Mouse (Mus musculus) midbrain, embryonic 15.5 days (tissue): Measurements from ENCODE around the gene Cdk2ap2. TPM values are rescaled to one million over a fixed set of nuclear protein-coding genes. Genes with fewer than 3 reads are reported as not detected.
"Not testable (repeated sequence)": the region's sequence is repeated elsewhere in the genome, so short reads cannot be mapped to it uniquely, and the experiment has no call there.

Experiments
- ATAC-seq: fragments of 200-750 bp; cut with Nextera tagmentation; replicated peaks from 2 replicates; pipeline ENCODE4 v1.8.0; 2017; ENCODE audit warnings: moderate TSS enrichment
- H3K27ac ChIP-seq: fragments of 300-500 bp; sonication (generic); 2 replicates; pipeline ENCODE4 v1.5.1; 2015; ENCODE audit warnings: mild to moderate bottlenecking, inconsistent platforms
- H3K27me3 ChIP-seq: fragments of 300-500 bp; sonication (generic); replicated peaks from 2 replicates; pipeline ENCODE4 v1.6.1; 2015; ENCODE audit warnings: inconsistent platforms
- H3K36me3 ChIP-seq: fragments of 300-500 bp; sonication (generic); replicated peaks from 2 replicates; pipeline ENCODE4 v1.6.1; 2015; ENCODE audit warnings: inconsistent platforms
- H3K4me1 ChIP-seq: fragments of 300-500 bp; sonication (generic); 2 replicates; pipeline ENCODE4 v1.6.1; 2015; ENCODE audit warnings: inconsistent platforms
- H3K4me2 ChIP-seq: fragments of 300-500 bp; sonication (generic); 2 replicates; pipeline ENCODE4 v1.6.1; 2015; ENCODE audit warnings: inconsistent platforms, mild to moderate bottlenecking, moderate library complexity
- H3K4me3 ChIP-seq: fragments of 300-500 bp; sonication (generic); 2 replicates; pipeline ENCODE4 v1.5.1; 2015; ENCODE audit warnings: mild to moderate bottlenecking, inconsistent platforms
- H3K9ac ChIP-seq: fragments of 300-500 bp; sonication (generic); 2 replicates; pipeline ENCODE4 v1.6.1; 2015; ENCODE audit warnings: mild to moderate bottlenecking, inconsistent platforms
- H3K9me3 ChIP-seq: fragments of 300-500 bp; sonication (generic); 2 replicates; pipeline ENCODE4 v1.6.1; 2016; ENCODE audit warnings: inconsistent platforms
- WGBS: fragments of 180-500 bp; shearing (Covaris S2); methylation state at CpG from one replicate; pipeline ENCODE4 v1.1.7; 2015; ENCODE audit warnings: mixed read lengths; 5-methylcytosine and 5-hydroxymethylcytosine counted together
- polyA plus RNA-seq: library from polyadenylated mRNA; unstranded; fragments of >200 nt; fragmentation: Nextera tagmentation; extraction: Ambion mirVana; gene quantifications from 2 replicates; pipeline ENCODE4 v1.2.1, GENCODE M21; 2015

Gene Cdk2ap2
- polyA plus RNA-seq, 1 experiment from 2014 or later = 92.3 TPM

DNA sequence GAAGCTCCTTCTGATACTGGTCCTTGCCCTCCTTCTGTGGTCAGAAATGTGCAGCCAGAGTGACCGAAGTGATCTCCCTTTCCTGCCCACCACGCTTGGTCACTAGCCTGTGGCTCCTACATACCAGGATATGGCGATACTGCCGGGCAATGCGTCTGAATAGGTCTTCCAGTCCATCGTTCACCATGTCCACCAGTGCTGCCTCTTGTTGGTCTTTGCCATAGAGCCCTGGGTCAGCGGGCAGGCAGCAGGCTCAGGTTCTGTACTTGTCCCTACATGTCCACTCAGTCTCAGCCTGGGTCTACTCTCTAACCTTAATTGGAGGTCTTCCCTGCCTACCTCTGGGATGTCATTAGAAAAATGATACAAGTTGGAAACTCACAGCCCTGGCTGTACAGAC lies 39.0 kb upstream of the Cdk2ap2 start:
- Histone ChIP-seq H3K27me3 (no peaks in the 10 kb centered on the region), H3K9me3 (no peaks in the 10 kb centered on the region), H3K4me1 (no peaks in the 10 kb centered on the region), H3K36me3 (no peaks in the 10 kb centered on the region), H3K9ac (no peak overlapping the region), H3K27ac (no peak overlapping the region), H3K4me2 (no peak overlapping the region), H3K4me3 (no peak overlapping the region)
- WGBS = 96% methylated on average over 7 of the region's 7 CpGs
- ATAC-seq = no peak

DNA sequence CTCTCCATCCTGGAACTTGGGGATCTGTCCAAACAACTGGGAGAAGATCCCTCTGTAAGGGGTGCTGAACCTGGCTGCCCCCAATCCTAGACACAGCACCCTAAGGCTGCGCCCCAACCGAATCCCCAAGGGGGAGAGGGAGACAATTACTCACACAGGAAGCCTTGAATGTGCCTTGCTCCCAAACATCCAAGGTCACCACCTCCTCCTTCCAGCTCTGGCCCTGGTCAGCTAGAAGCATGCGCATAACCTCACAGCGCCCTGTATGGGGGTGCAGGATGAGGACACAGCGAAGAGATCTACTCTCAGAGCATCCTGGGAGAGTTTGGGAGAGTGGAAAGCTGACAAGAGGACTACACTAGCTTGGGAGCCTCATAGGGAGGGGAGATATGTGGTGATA lies 38.4 kb upstream of the Cdk2ap2 start:
- 87% methylated on average over 5 of the region's 5 CpGs for WGBS
- H3K4me1 ChIP-seq = no peaks in the 10 kb centered on the region
- no peak overlapping the region for H3K4me3 ChIP-seq
- no peaks in the 10 kb centered on the region for H3K36me3 ChIP-seq
- no peak overlapping the region for H3K27ac ChIP-seq
- ATAC-seq = no peak
- H3K9me3 ChIP-seq = no peaks in the 10 kb centered on the region
- H3K4me2 ChIP-seq = no peak overlapping the region
- H3K9ac ChIP-seq = no peak overlapping the region
- no peaks in the 10 kb centered on the region for H3K27me3 ChIP-seq

DNA sequence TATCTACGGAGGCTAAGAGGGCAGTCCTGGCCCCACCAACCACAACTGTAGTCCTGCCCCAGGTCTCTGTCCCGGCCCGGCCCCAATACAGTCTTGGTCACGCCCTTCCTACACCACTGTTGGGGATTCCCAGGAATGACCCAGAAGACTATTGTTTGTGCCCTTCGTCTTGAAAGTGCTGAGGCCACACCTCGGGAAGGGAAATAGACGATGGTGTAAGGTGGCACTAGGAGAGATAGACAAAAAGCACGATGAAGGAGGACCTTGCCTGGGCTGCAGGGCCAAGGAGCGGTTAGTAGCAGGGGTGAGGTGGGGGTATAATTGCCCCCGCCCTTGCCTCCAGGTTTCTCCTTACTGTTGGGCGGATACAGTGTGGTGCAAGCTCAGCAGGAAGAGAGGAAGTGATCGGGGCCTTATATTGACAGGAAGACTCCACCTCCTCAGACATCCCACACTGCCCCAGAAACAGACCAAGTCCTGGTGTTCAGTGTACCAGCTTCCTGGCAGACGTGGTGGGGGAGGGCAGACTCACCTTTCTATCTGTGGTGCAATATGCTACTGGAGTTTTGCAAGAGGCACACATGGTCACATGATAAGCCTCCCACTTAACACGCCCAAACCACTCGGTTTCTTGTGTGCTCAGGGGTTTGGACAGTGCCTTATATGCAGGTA lies 37.8 kb upstream of the Cdk2ap2 start, which contains the start of gene Gstp3:
TSS of gene Gstp3 (minus strand) at position 501 of the 672 bp plus-strand sequence.
- no peak within 1 kb of the TSS for H3K9ac ChIP-seq
- H3K4me2 ChIP-seq = no peak within 1 kb of the TSS
- 90% methylated on average over 15 of the region's 15 CpGs for WGBS
- no peaks in the 10 kb centered on the region for H3K27me3 ChIP-seq
- no peak within 1 kb of the TSS for H3K4me3 ChIP-seq
- no peak within 1 kb of the TSS for H3K27ac ChIP-seq
- H3K9me3 ChIP-seq = no peaks in the 10 kb centered on the region
- no peaks in the 10 kb centered on the region for H3K36me3 ChIP-seq
- no peaks in the 10 kb centered on the region for H3K4me1 ChIP-seq
- ATAC-seq = no peak

DNA sequence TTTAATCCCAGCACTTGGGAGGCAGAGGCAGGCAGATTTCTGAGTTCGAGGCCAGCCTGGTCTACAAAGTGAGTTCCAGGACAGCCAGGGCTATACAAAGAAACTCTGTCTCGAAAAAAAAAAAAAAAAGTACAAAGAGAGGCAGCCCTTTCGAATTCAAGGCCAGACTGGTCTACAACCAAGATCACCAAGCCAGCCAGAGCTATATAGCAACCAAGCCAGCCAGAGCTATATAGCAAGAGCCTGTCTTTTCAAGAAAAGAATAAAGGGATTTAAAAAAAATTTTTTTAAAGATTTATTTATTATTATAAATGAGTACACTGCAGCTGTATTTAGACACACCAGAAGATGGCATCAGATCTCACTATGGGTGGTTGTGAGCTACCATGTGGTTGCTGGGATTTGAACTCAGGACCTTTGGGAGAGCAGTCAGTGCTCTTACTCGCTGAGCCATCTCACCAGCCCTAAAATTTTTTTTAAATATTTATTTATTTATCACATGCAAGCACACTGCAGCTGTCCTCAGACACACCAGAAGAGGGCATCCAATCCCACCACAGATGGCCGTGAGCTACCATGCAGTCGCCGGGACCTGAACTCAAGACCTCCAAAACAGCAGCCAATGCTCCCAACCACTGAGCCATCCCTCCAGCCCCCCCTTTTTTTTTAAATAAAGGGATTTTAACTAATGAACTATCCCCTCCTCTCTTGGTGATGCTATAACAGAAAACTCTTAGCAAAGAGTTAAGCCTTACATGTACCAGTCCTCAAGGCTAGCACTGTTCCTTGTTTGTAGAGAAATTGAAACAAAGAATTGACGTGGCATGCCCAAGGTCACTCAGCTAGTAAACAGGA lies 36.7 kb upstream of the Cdk2ap2 start:
- not testable (repeated sequence) for H3K4me3 ChIP-seq, H3K36me3 ChIP-seq, ATAC-seq, H3K4me1 ChIP-seq, H3K9me3 ChIP-seq, H3K27me3 ChIP-seq, H3K27ac ChIP-seq, H3K9ac ChIP-seq, H3K4me2 ChIP-seq
- 89% methylated on average over 8 of the region's 8 CpGs for WGBS

DNA sequence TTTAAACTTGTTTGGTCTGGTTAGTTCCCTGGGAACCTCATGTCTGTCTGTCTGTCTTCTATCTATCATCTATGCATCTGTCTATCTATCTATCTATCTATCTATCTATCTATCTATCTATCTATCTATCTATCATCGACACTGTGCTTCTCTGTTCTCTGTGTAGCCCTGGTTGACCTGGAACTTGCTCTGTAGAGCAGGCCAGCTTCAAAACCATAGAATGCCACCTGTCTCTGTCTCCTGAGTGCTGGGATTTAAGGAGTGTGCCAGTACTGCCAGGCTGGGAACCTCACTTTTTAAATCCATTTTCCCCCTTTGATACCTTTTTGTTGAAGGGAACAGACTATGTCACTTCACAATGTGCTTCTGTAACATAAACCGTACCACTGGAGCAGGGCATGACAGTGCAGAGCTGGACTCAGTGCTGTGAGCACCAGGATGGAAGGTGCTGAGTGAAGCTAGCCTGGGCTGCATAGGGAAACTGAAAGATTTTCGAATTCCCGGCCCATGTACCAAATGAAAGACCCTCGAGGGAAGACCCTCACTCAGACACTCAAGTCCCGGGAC lies 36.0 kb upstream of the Cdk2ap2 start:
- Histone ChIP-seq H3K9ac (no peak overlapping the region), H3K27me3 (no peaks in the 10 kb centered on the region), H3K27ac (no peak overlapping the region), H3K4me2 (no peak overlapping the region), H3K4me3 (no peak overlapping the region), H3K4me1 (no peaks in the 10 kb centered on the region), H3K36me3 (no peaks in the 10 kb centered on the region), H3K9me3 (no peaks in the 10 kb centered on the region)
- ATAC-seq = no peak
- 95% methylated on average over 6 of the region's 6 CpGs for WGBS

DNA sequence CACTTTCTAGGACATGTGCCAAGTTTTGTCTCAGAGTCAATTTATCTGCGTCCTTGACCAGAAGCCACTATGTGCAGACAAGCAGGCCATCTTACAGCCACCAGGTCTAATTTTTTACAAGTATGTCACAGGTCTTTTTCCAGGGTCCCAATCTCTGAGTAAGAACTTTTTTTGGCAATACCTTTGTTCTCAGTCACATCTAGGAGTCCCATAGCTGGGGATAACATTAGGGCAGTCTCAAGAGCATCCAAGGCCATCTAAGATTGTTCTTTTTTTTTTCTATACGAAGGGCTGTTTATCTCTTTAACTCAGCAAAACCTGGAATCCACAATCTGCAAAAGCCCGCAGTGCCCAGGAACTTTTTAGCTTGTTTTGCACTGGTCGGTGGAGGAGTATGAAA lies 33.6 kb upstream of the Cdk2ap2 start:
- not testable (repeated sequence) for H3K27ac ChIP-seq, H3K9ac ChIP-seq, ATAC-seq, H3K27me3 ChIP-seq, H3K4me2 ChIP-seq, H3K4me3 ChIP-seq, H3K9me3 ChIP-seq, H3K4me1 ChIP-seq, H3K36me3 ChIP-seq
- 82% methylated on average over 4 of the region's 4 CpGs for WGBS

DNA sequence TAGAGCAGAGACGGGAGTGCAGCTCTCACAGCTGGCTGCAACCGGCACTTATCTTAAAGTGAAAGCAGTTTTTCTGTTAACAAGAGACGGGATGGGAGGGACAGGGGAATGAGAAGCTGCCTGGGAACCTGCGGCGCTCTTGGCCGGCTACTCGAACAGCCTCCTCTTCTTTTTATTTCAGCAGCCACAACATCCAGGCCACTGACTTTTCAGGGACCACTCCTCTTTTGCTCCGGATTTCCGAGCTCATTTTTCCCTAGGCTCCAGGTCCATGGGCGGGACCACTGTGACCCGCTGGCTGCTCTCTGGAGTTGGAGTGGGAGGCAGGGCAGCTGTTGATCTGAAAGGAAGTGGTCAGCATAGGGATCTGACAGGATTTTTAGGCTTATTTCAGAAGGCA lies 32.5 kb upstream of the Cdk2ap2 start:
- WGBS = 52% methylated on average over 6 of the region's 11 CpGs
- ATAC-seq, H3K36me3 ChIP-seq, H3K27me3 ChIP-seq, H3K4me2 ChIP-seq, H3K9me3 ChIP-seq, H3K4me1 ChIP-seq, H3K9ac ChIP-seq, H3K27ac ChIP-seq, H3K4me3 ChIP-seq: not testable (repeated sequence)

DNA sequence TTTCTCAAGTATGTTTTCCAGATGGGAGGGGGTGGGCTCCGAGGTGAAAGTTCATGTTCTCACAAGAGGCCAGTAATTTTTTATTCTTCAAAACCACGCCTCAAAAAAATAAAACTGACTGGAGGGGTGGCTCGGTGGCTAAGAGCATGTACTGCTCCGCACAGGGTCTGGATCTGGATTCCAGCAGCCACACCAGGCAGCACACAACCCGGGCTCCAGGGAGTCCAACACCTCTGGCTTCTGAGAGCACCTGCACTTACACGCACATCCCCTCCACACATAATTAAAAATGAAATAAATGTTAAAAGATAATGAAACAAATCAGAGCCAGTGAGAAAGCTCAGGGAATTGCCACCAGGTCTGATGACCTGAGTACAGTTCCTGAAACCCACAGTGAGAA lies 30.7 kb upstream of the Cdk2ap2 start:
- H3K27me3 ChIP-seq = no peaks in the 10 kb centered on the region
- H3K36me3 ChIP-seq = no peaks in the 10 kb centered on the region
- no peaks in the 10 kb centered on the region for H3K4me1 ChIP-seq
- ATAC-seq = no peak
- H3K27ac ChIP-seq = no peak overlapping the region
- H3K4me3 ChIP-seq = no peak overlapping the region
- 90% methylated on average over 6 of the region's 6 CpGs for WGBS
- no peak overlapping the region for H3K4me2 ChIP-seq
- H3K9me3 ChIP-seq = no peaks in the 10 kb centered on the region
- H3K9ac ChIP-seq = no peak overlapping the region

DNA sequence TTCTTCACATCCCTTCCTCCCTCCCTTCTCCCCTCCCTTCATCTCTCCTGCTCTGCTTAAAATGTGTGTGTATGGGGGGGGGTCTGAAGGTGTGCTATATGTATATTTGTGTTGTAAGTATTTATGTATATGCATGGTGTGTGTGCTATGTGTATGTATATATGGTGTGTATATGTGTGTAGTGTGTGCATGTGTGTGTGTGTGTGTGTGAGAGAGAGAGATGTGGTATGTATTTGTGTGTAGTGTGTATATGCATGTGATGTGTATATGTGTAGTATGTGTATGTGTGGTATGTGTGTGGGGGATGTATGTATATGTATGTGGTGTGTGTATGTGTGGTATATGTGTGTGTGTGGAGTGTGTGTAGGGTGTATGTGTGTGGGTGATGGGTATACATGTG lies 30.1 kb upstream of the Cdk2ap2 start:
- H3K9ac ChIP-seq = no peak overlapping the region
- H3K4me2 ChIP-seq = no peak overlapping the region
- H3K27ac ChIP-seq = no peak overlapping the region
- ATAC-seq = no peak
- no peak overlapping the region for H3K4me3 ChIP-seq
- H3K4me1 ChIP-seq = no peaks in the 10 kb centered on the region
- H3K36me3 ChIP-seq = no peaks in the 10 kb centered on the region
- H3K27me3 ChIP-seq = no peaks in the 10 kb centered on the region
- no peaks in the 10 kb centered on the region for H3K9me3 ChIP-seq

DNA sequence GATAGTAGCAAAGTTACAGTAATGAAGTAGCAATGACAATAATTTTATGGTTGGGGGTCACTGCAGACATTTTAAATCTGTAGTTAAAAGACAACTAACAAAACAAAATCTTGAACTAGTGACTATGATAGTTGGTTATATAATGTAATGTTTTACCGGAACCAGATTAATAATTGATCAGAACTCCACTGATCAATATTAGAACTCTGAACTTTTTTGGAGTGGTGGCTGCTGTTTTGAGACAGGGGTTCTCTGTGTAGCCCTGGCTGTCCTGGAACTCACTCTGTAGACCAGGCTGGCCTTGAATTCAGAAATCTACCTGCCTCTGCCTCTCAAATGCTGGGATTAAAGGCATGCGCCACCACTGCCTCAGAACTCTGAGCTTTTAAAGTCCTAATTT lies 28.7 kb upstream of the Cdk2ap2 start:
- not testable (repeated sequence) for H3K4me3 ChIP-seq, ATAC-seq, H3K27me3 ChIP-seq, H3K27ac ChIP-seq, H3K36me3 ChIP-seq, H3K9ac ChIP-seq, H3K4me1 ChIP-seq, H3K4me2 ChIP-seq, H3K9me3 ChIP-seq
- 95% methylated on average over 2 of the region's 2 CpGs for WGBS

DNA sequence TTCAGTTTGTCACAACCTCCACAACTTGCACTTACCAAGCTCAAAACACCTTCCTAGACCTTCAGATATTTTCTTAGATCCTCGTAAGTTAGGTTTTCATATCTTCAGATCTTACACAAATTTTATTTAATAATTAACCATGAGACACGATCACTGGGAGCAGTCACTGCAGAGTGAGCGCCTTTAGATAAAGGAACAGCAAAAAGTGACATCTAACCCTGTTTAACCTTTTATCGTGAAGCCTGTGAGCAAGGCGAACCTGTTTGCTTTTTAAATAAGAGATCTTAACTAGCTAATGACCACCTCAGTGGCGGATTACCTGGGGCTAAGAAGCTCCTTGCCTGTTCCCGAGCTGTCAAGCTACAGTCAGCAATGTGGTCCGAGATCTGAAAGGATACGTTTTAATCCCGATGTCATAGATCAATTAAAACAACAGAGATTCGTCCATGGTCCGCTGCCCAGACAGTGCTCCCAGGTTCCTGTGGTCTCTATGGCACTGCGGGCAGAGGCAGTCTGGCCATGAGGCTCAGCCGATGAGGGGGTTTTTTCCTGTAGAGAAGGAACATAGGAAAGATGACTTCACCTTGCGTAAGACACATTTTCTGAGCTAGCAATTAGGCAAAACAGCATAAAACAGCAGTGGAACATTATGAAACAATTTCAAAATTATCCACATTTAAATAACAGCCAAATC lies 28.1 kb upstream of the Cdk2ap2 start:
- Histone ChIP-seq H3K9ac (no peak overlapping the region), H3K9me3 (no peaks in the 10 kb centered on the region), H3K4me3 (no peak overlapping the region), H3K4me1 (no peaks in the 10 kb centered on the region), H3K36me3 (no peaks in the 10 kb centered on the region), H3K27ac (no peak overlapping the region), H3K27me3 (no peaks in the 10 kb centered on the region), H3K4me2 (no peak overlapping the region)
- 51% methylated on average over 15 of the region's 15 CpGs for WGBS
- no peak for ATAC-seq

DNA sequence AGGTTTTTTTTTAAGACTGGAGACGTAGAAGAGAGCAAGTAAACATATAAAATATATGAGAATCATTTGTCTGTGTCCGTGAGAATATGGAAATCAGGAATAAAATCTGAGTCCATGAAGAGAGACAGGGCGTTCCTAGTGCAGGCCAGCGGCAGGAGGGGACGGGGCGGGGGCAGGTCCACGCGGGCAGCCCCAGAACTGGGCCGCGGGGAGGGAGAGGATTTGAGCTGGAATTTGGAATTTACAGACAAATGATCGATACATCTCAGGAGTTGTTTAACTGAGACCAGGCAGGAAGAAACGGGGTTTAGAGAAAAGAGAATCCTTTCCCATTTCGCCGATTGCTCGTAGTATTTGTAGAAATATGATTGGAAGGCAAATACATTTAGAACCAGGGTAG lies 26.7 kb upstream of the Cdk2ap2 start:
- Histone ChIP-seq H3K9ac (no peak overlapping the region), H3K27me3 (no peaks in the 10 kb centered on the region), H3K36me3 (no peaks in the 10 kb centered on the region), H3K27ac (no peak overlapping the region), H3K4me3 (no peak overlapping the region), H3K9me3 (no peaks in the 10 kb centered on the region), H3K4me2 (no peak overlapping the region), H3K4me1 (no peaks in the 10 kb centered on the region)
- WGBS = 71% methylated on average over 15 of the region's 15 CpGs
- ATAC-seq = no peak
